Mouse (Mus musculus) lung, adult 2 months (tissue): ENCODE results near the gene Tyrp1.

Experiments
- CTCF ChIP-seq: fragments of 200-500 bp; IDR thresholded peaks from 2 replicates; pipeline ENCODE4 v1.5.1; 2011; ENCODE audit warnings: mild to moderate bottlenecking, low read length, control low read depth; ENCODE audit not compliant: insufficient read depth
- POLR2A ChIP-seq: fragments of 200-500 bp; IDR thresholded peaks from 2 replicates; pipeline ENCODE4 v1.6.1; 2011; ENCODE audit warnings: low read depth, mild to moderate bottlenecking, control low read depth, low read length, borderline replicate concordance; ENCODE audit errors: extremely low read depth

DNA sequence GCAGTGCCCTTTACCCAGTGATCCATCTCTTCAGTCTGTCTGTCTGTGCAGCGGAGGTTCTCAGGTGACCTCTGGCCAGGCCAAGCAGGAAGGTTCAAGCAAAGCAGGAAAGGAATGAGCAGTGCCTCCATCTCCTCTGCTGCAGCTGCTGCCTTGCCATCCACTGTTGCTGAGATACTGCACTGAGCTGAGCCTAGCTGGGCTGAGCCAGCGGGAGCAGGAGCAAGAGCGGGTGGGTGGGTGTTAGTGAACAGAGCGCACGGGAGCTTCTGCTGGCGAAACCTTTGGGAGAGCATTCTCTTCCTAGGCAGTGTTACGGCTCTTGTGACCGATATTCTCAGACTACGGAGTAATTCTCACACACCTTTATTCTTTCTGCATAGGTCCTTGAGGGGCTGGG is 21.6 kb downstream of the Tyrp1 start:
- TF ChIP-seq CTCF, result no peak
- TF ChIP-seq POLR2A, result no peak
